In genomic region chr7:25746844-25747243, GRCm38 (mm10) we compare ENCODE assay signal across 1 mouse cellular context.
TF ChIP-seq lines count a peak whose summit lies in the region.

No protein-coding gene starts in this region.

TF ChIP-seq in CH12.LX, 34 proteins besides CTCF, POLR2A, EP300 and RAD21 (continued from another document):
- no peak for TF ChIP-seq E2F4 (IDR thresholded peaks at IDR 0.05; ENCODE audit: insufficient replicate concordance, low read depth, low read length)
- TF ChIP-seq MAX (IDR thresholded peaks at IDR 0.05; ENCODE audit: low read length) = peak; percentile 87
- no peak for TF ChIP-seq NELFE (IDR thresholded peaks at IDR 0.05; ENCODE audit: low read depth, low read length)
- no peak for TF ChIP-seq ZKSCAN1 (IDR thresholded peaks at IDR 0.05; ENCODE audit: borderline replicate concordance, low read depth, low read length)
- no peak for TF ChIP-seq ELF1 (IDR thresholded peaks at IDR 0.05; ENCODE audit: low read depth, low read length)
- no peak for TF ChIP-seq MAZ (IDR thresholded peaks at IDR 0.05; ENCODE audit: low read depth, low read length)
- TF ChIP-seq JUN (IDR thresholded peaks at IDR 0.05; ENCODE audit: insufficient read depth, low read depth, low read length) = no peak
- no peak for TF ChIP-seq CHD2 (IDR thresholded peaks at IDR 0.05; ENCODE audit: low read length)
- no peak for TF ChIP-seq MXI1 (IDR thresholded peaks at IDR 0.05; ENCODE audit: low read depth, low read length)
- TF ChIP-seq RCOR1 (conservative IDR thresholded peaks at IDR 0.05; ENCODE audit: low read depth, low read length) = no peak
- TF ChIP-seq MEF2A (IDR thresholded peaks at IDR 0.05; ENCODE audit: borderline replicate concordance, low read depth, low read length) = no peak
- TF ChIP-seq ZC3H11A (IDR thresholded peaks at IDR 0.05; ENCODE audit: low read depth, low read length) = no peak
- peak; percentile 24; the same call in 1 of the 2 replicates for TF ChIP-seq IRF4 (IDR thresholded peaks at IDR 0.05; ENCODE audit: low read depth, low read length)
- TF ChIP-seq ZMIZ1 (IDR thresholded peaks at IDR 0.05; ENCODE audit: low read depth, low read length) = no peak
- TF ChIP-seq GABPA (IDR thresholded peaks at IDR 0.05; ENCODE audit: insufficient replicate concordance, low read depth, low read length) = no peak
- no peak for TF ChIP-seq KAT2A (IDR thresholded peaks at IDR 0.05; ENCODE audit: insufficient replicate concordance, low read length)
- TF ChIP-seq USF1 (IDR thresholded peaks at IDR 0.05; ENCODE audit: low read depth, low read length) = peak; percentile 86
- no peak for TF ChIP-seq PAX5 (IDR thresholded peaks at IDR 0.05; ENCODE audit: low read length)
- no peak for TF ChIP-seq JUND (conservative IDR thresholded peaks at IDR 0.05; ENCODE audit: low read depth, low read length)
- no peak for TF ChIP-seq TBP (conservative IDR thresholded peaks at IDR 0.05; ENCODE audit: low read depth, low read length)
- TF ChIP-seq MAFK (IDR thresholded peaks at IDR 0.05; ENCODE audit: insufficient replicate concordance, low read length) = no peak
- TF ChIP-seq HCFC1 (IDR thresholded peaks at IDR 0.05; ENCODE audit: low read depth, low read length) = no peak
